Mouse (Mus musculus) layer of hippocampus, adult 2 months (tissue): ENCODE measurements around the gene Fkbp6. TPM values are rescaled to one million over a fixed set of nuclear protein-coding genes. Genes with fewer than 3 reads are reported as not detected.

ENCODE experiments used
- DNase-seq, 2 experiments: peaks; one replicate each; pipeline ENCODE4 v3.0.0; 2022; ENCODE audit warnings: low spot score in 2 of 2
- H3K27ac ChIP-seq: fragments of 200-600 bp; 2 replicates; pipeline ENCODE4 v1.8.1; 2022
- H3K4me3 ChIP-seq: fragments of 200-600 bp; 2 replicates; pipeline ENCODE4 v1.8.1; 2022; ENCODE audit warnings: mild to moderate bottlenecking
- CTCF ChIP-seq: fragments of 200-600 bp; conservative IDR thresholded peaks from 2 replicates; pipeline ENCODE4 v1.8.1; 2022; ENCODE audit warnings: antibody characterized with exemption, mild to moderate bottlenecking, moderate library complexity
- total RNA-seq, 2 experiments: library from RNA; stranded (reverse); gene quantifications; 2 replicates each; pipeline ENCODE4 v1.2.3; 2021

The Fkbp6 gene
- total RNA-seq, 2 experiments from 2014 or later = 0.47 to 0.51 TPM

DNA sequence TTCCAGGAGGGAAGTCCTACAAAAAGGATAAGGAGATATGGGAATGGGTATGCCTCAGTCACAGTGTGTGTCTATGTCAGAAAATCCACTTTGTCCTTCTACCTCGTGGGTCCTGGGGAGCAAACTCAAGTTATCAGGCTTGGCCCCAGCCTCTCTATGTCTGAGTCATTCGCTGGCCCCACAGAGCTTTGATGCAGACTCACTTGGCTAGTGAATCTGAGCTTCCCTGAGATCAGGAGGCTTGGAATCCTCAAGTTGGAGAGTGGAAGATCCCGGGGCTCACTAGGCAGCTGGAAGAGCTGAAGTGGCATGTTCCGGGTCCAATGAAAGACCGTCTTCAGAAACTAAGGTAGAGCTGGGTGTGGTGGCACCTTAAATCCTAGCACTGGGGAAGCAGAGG is 19.6 kb downstream of the Fkbp6 start:
- DNase-seq = no peak
- TF ChIP-seq CTCF = no peak
- H3K4me3 ChIP-seq = no peak overlapping the region
- no peak overlapping the region for H3K27ac ChIP-seq

DNA sequence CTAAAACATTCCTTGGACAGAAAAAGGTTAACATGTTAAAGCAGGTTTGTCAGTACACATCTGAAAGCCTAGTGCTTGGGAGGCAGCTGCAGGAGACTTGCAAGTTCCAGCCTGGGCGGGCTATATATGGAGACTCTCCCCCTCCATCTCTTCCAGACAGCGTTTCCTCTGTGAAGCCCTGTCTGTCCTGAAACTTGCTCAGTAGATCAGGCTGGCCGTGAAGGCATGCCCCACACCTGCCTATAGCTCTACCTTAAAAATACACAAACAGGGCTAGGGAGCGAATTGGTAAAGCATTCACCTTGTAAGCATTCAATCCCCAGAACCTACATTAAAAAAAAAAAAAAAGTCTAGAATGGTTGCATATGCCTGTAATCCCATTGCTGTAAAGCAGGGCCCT is 20.4 kb downstream of the Fkbp6 start:
- TF ChIP-seq CTCF = no peak
- Histone ChIP-seq H3K4me3 (no peak overlapping the region), H3K27ac (no peak overlapping the region)
- no peak for DNase-seq

DNA sequence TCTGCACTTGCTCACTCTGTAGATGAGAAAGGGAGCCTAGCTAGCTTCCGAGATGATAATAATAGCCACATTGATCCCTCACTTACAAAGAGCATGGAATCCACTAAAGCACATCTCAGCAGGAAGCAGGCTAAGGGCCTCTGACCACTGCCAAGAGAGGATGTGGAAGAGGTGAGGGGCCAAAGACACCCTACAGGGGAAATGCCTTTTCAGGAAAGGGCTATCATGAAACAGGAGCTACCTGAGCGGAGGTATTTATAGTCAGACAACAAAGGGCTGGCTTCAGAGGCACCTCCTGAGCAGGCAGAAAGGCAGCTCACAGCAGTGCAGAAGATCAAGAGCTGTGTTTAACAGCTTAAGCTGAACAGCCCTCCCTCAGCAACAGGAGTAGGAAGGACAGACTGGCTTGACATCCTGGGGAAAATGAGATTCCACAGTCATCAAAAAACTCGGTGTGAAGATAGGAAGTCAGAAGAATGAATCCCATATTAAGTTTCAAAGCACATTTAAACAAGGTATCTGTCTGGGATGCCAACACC is 23.7 kb downstream of the Fkbp6 start:
- H3K27ac ChIP-seq = no peak overlapping the region
- H3K4me3 ChIP-seq = no peak overlapping the region
- DNase-seq = no peak
- no peak for TF ChIP-seq CTCF

DNA sequence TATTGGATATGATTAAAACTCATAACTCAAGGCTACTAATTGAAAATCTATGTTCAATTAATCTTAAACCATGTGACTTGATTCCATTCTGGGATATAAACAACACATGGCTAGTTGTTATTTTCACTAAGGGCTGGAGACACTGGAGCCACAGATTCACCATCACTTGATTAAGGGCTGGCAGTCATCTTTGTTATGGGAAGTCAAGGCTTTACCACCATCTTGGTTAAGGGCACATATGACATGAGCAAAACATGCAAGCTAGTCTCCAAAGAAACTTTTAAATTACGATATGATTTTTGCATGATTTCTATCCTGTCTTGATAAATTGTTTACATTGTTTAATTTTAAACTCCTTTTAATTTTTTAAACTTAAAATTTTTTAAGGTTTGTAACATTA is 27.6 kb downstream of the Fkbp6 start:
- Histone ChIP-seq H3K27ac (no peak overlapping the region), H3K4me3 (no peak overlapping the region)
- TF ChIP-seq CTCF = no peak
- DNase-seq = no peak

DNA sequence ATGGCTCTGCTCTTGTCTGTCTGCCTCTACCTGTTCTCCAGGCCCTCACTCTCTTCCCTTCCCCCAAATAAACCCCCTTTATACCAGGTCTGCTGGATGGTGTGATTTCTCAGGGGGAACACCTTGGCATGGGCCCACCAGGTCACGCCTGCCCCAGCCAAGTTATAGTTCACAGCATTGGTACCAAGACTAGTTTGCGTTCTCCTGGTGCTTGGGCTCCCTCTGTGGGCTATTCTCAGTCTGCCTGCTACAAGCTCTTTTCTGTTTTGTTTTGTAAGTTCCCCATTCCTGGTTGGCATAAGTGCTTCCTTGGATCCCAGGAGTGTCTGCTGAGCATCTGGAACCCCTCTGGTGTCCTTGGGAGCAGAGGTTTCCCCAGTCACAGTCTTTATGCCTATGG is 30.0 kb downstream of the Fkbp6 start:
- Histone ChIP-seq H3K4me3 (no peak overlapping the region), H3K27ac (no peak overlapping the region)
- no peak for DNase-seq
- peak; percentile 60 for TF ChIP-seq CTCF

DNA sequence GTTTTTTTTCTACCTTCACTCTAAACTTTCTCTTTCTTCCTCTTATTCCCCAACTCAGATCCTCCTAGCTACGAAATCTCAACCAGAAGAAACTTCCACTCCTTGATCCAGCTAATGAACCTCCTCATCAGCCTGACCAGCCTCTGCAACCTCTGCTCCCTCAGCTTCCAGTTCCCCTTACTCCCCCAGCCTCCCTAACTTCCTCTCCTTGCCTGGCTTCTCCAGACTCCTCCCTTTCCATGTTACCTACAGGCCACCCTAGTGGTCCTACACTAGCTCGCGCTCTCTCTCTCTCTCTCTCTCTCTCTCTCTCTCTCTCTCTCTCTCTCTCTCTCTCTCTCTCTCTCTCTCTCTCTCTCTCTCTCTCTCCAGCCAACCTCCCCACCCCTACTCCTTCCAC is 33.7 kb downstream of the Fkbp6 start:
- no peak for DNase-seq
- no peak overlapping the region for H3K27ac ChIP-seq
- H3K4me3 ChIP-seq = no peak overlapping the region
- TF ChIP-seq CTCF = no peak

DNA sequence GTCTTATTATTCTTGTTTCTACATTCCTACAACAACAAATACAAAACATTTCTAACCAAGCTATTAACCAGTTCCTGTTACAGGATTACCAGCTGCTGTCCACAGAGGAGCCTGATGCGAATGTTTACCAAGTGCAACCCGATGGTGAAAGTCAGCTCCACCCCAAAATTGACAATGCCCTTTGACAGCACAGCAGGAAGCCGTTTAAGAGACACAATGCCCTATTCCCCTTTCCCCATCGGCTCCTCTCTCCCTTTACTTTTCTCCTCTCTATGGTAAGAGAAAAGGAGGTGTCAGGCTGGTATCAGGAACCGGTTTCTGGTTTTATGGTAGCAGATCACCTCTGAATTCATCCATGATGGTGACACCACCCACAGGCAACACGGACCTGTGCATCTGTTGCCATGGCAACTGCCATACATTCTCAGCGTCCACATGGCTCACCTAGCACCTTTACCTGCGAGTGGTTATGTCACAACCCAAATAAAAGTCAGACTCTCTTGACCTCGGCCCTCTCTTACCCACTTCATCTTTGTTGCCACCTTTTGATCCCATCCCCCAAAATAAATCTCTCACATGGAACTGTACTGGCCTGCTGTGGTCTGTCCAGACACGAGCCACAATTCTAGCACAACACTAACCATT is 43.4 kb downstream of the Fkbp6 start:
- Histone ChIP-seq H3K4me3 (no peak overlapping the region), H3K27ac (no peak overlapping the region)
- TF ChIP-seq CTCF = no peak
- DNase-seq = no peak

DNA sequence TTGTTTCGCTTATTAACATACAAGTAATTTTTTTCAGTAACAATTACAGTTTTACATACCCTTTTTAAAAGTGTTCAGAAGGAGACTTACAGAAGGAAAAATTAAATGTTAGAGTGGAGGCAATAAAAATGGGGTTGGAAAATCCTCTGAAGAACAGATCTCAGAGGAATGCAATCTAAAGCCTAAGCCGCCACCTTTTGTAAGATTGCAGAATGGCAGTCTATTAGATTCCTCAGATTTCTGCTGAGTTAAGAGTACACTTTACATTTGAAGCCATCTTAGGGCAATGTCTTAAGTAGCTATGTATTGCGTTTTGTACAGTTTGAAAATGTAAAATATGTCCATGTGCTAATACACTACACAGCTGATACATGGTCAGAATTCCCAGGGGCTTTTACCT is 47.4 kb downstream of the Fkbp6 start:
- peak; percentile 47 for TF ChIP-seq CTCF
- Histone ChIP-seq H3K4me3 (no peak overlapping the region), H3K27ac (no peak overlapping the region)
- DNase-seq = no peak

DNA sequence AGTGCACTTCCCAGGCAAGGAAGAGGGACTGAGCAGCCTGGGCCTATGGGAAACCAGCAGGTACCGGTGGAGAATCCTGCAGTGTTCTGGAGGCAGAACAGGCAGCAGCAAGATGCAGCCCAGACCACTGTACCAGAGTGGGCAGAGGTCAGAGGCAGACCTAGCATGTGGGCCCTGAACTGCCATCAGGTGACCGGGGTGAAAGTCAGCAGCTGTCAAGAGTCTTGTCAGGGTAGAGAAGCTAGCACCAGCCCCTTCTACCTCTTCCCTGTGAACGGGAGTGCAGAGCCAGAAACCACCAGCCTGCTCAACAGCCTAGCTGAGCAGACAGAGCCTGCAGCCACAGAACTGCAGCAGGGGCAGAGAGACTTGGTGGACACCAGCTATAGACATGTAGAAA is 47.9 kb downstream of the Fkbp6 start:
- no peak overlapping the region for H3K27ac ChIP-seq
- TF ChIP-seq CTCF = no peak
- no peak overlapping the region for H3K4me3 ChIP-seq
- DNase-seq = no peak

DNA sequence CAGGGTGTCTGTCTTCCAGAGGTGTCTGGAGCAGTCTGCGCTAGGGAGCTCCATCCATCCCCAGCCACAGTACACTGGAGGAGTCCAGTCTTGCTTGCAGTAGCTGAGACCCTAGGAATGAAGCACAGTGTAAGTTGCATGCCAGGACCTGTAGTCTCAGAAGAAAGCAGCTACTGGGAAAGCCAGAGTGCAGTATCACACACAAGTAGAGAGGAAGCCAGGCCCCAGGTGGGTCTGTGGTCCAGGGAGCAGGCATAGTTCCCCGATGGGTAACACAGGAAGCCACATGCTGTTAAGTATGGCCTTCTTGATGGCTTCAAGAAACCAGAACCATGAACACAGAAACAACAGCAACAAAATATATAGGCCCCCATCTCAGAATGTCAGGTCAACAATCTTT is 57.8 kb downstream of the Fkbp6 start:
- no peak overlapping the region for H3K4me3 ChIP-seq
- DNase-seq = no peak
- TF ChIP-seq CTCF = no peak
- H3K27ac ChIP-seq = no peak overlapping the region

DNA sequence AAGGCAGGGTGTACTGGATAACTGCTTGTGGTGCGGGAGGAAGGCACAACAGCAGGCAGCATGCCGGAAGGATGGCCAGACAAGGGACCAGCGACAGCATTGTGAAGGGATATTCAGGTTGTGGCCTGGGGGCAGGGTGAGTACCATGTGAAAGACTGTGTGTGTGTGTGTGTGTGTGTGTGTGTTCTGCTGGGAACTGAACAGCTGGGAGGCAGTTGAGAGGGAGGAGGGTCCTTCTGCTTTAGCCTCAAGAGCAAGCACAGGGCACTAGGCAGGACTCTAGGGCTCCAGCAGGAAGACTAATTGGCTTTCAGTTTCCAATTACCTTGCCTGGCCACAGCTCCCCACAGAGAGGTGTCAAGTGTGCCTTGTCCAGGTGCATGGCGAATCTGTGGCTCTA is 58.7 kb downstream of the Fkbp6 start:
- no peak for TF ChIP-seq CTCF
- no peak overlapping the region for H3K27ac ChIP-seq
- H3K4me3 ChIP-seq = no peak overlapping the region
- no peak for DNase-seq

DNA sequence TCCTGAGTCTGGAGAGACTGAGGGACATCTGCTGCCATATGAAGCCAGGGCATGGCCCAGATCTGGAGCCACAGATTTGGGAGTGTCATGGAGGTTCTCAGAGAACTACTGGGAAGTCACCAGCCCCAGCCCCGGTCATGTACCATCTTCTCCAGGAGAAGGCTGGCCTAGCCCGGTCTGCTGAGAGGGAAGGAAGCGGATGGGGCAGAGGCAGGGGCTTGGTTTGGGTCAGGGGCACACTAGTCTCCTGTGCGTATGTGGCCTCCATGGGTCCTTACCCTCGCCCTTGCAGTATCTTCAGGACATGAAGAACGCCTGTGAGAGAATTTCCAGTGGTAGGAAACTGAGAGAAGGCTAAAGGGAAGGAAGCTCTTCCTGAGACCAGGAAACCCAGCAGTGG is 59.1 kb downstream of the Fkbp6 start:
- Histone ChIP-seq H3K27ac (no peak overlapping the region), H3K4me3 (no peak overlapping the region)
- no peak for DNase-seq
- no peak for TF ChIP-seq CTCF

DNA sequence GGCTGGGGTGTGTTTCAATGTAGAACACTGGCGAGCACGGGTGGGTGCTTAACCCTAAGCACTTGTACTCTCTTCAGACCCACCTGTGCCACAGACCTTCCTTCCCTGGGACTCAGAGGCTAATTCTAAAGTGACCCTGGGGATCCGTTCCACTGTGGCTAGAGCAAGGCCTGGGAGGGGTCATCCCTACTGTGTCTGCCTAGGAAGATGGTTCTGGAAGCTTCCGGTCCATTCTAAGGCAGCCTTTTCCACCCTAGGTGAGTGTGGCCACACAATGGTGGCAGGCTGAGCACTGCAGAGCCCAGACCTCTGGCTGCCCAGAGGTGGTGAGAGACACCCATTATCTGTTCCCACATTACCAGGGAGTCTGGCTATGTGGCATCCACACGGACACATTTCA is 62.9 kb downstream of the Fkbp6 start:
- DNase-seq = no peak
- Histone ChIP-seq H3K27ac (no peak overlapping the region), H3K4me3 (no peak overlapping the region)
- TF ChIP-seq CTCF = no peak

DNA sequence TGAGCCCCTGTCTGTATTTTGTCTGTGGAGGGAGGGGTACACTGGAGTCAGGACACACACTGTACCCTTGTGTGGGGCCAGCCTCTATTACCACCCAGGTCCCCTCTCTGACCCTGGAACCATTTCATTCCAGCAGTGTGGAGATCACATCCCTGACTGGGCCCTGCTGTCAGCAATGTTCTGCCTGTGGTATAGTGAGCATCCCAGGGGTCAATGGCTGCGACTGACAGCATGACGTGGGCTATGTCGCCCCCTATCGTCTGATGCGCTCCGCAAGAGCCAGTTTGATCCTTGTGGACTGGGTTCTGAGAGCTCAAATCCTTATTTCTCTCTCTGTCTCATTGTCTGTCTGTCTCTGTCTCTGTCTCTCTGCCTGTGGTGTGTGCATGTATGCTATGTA is 63.7 kb downstream of the Fkbp6 start:
- Histone ChIP-seq H3K27ac (no peak overlapping the region), H3K4me3 (no peak overlapping the region)
- TF ChIP-seq CTCF = peak; percentile 95
- peak; percentile 73 to 89 for DNase-seq
